Mouse (Mus musculus): ENCODE results near the gene Cachd1. TPM values are rescaled to one million over a fixed set of nuclear protein-coding genes. Genes with fewer than 3 reads are reported as not detected.

The Cachd1 gene
- polyA plus RNA-seq, 1 experiment from 2014 or later: 52.5 TPM

Other genes with a start within 250 kb of the Cachd1 start
- gene Gm10577, start 244.0 kb downstream of the Cachd1 start, polyA plus RNA-seq (2015; fragmentation: Nextera tagmentation; extraction: Ambion mirVana): not detected in 2 replicates

Data from embryonic facial prominence, embryonic 13.5 days (tissue).